ENCODE assay signal across 22 mouse cellular contexts in genomic region chr5:21934811-21935396, GRCm38 (mm10).
A peak's percentile ranks its signal among the peaks of the same experiment; 100 is the strongest.
DNase-seq lines count a peak whose midpoint lies in the region; ATAC-seq lines count a peak whose summit lies in the region.
"Had no signal": no experiment of that assay in that cellular context is flagged by ENCODE, and none has a peak within 500 bp of the region (broad histone marks: within the 10 kb centered on the region; RNA-seq: fewer than 3 reads in every experiment).

No protein-coding gene starts in this region.

- H3K4me2 ChIP-seq in hindbrain, embryonic 11.5 days (replicated peaks; ENCODE audit: low read depth, low read length), result no peak overlapping the region
- H3K4me2 ChIP-seq in hindbrain, embryonic 13.5 days, result no peak overlapping the region; the same call in 1 of the 2 replicates
- no peak overlapping the region for H3K4me2 ChIP-seq in neural tube, embryonic 11.5 days (ENCODE audit: low read depth)
- H3K4me2 ChIP-seq: liver, embryonic 13.5 days; stomach, embryonic 15.5 days had no signal

- H3K27me3 ChIP-seq in hindbrain, embryonic 11.5 days (ENCODE audit: control insufficient read depth, insufficient read depth, low read length), result no peaks in the 10 kb centered on the region
- H3K27me3 ChIP-seq in hindbrain, embryonic 13.5 days, result no peaks in the 10 kb centered on the region
- no peaks in the 10 kb centered on the region for H3K27me3 ChIP-seq in neural tube, embryonic 11.5 days (ENCODE audit: control insufficient read depth, insufficient read depth, low read length)
- H3K27me3 ChIP-seq: liver, embryonic 13.5 days; megakaryocyte, embryonic 14.5 days; stomach, embryonic 15.5 days had no signal

- no peak overlapping the region for H3K9ac ChIP-seq in hindbrain, embryonic 11.5 days (ENCODE audit: low read depth, low read length)
- no peak overlapping the region for H3K9ac ChIP-seq in hindbrain, embryonic 13.5 days
- no peak overlapping the region for H3K9ac ChIP-seq in neural tube, embryonic 11.5 days (ENCODE audit: low read length)
- H3K9ac ChIP-seq: liver, embryonic 13.5 days; stomach, embryonic 15.5 days had no signal

- no peak overlapping the region for H3K27ac ChIP-seq in hindbrain, embryonic 11.5 days (ENCODE audit: low read depth, low read length)
- no peak overlapping the region for H3K27ac ChIP-seq in hindbrain, embryonic 13.5 days
- no peak overlapping the region for H3K27ac ChIP-seq in neural tube, embryonic 11.5 days (ENCODE audit: low read depth, low read length)
- H3K27ac ChIP-seq: embryonic facial prominence, embryonic 10.5 days; heart, adult 2 months; liver, embryonic 13.5 days; stomach, embryonic 15.5 days had no signal

- 58% methylated on average over 13 of the region's 13 CpGs for WGBS in hindbrain, embryonic 11.5 days
- WGBS in hindbrain, embryonic 13.5 days, result 38% methylated on average over 13 of the region's 13 CpGs
- 53% methylated on average over 13 of the region's 13 CpGs for WGBS in neural tube, embryonic 11.5 days

- no peaks in the 10 kb centered on the region for H3K9me3 ChIP-seq in hindbrain, embryonic 11.5 days (ENCODE audit: control insufficient read depth, low read length)
- no peaks in the 10 kb centered on the region for H3K9me3 ChIP-seq in hindbrain, embryonic 13.5 days
- H3K9me3 ChIP-seq in neural tube, embryonic 11.5 days (ENCODE audit: control insufficient read depth, low read length), result no peaks in the 10 kb centered on the region
- H3K9me3 ChIP-seq: embryonic facial prominence, embryonic 10.5 days; liver, embryonic 13.5 days; megakaryocyte, embryonic 14.5 days; stomach, embryonic 15.5 days had no signal

- peak; percentile 12 for DNase-seq in embryo, embryonic 10.5 days (ENCODE audit: low spot score)
- DNase-seq in embryo, embryonic 10 days (ENCODE audit: low spot score), result no peak
- peak; percentile 14 for DNase-seq in hindbrain, embryonic 11.5 days (ENCODE audit: low spot score)
- DNase-seq in neural tube, embryonic 11.5 days (ENCODE audit: low spot score), result peak; percentile 16
- no peak for DNase-seq in neural tube, embryonic 10.5 days (ENCODE audit: extremely low spot score, low spot score)
- no peak for DNase-seq in lung, postnatal 14 days
- DNase-seq in layer of hippocampus, adult 9-10 months (ENCODE audit: low spot score), result no peak
- DNase-seq: adrenal gland, postnatal 25 days; gastrocnemius, postnatal 14 days; heart, adult 2 months; kidney, adult 18-20 months; kidney, postnatal 4 days; layer of hippocampus, adult 9-11 months; liver, embryonic 13.5 days; lung, adult 2 months; thymus, adult 18-20 months; thymus, postnatal 4 days had no signal

- no peak overlapping the region for H3K4me3 ChIP-seq in hindbrain, embryonic 11.5 days (ENCODE audit: low read depth, low read length)
- H3K4me3 ChIP-seq in hindbrain, embryonic 13.5 days, result no peak overlapping the region
- no peak overlapping the region for H3K4me3 ChIP-seq in neural tube, embryonic 11.5 days (ENCODE audit: low read depth, low read length)
- H3K4me3 ChIP-seq: embryonic facial prominence, embryonic 10.5 days; heart, adult 2 months; liver, embryonic 13.5 days; megakaryocyte, embryonic 14.5 days; stomach, embryonic 15.5 days had no signal

- no peaks in the 10 kb centered on the region for H3K36me3 ChIP-seq in hindbrain, embryonic 11.5 days (ENCODE audit: control insufficient read depth, insufficient read depth, low read length)
- no peaks in the 10 kb centered on the region for H3K36me3 ChIP-seq in hindbrain, embryonic 13.5 days
- H3K36me3 ChIP-seq in neural tube, embryonic 11.5 days (ENCODE audit: control insufficient read depth, insufficient read depth, low read length), result no peaks in the 10 kb centered on the region
- H3K36me3 ChIP-seq: embryonic facial prominence, embryonic 10.5 days; liver, embryonic 13.5 days; stomach, embryonic 15.5 days had no signal

- H3K4me1 ChIP-seq in hindbrain, embryonic 11.5 days (replicated peaks; ENCODE audit: control insufficient read depth, insufficient read depth, low read length), result no peaks in the 10 kb centered on the region
- peaks cover 15% of the 10 kb centered on the region for H3K4me1 ChIP-seq in hindbrain, embryonic 13.5 days (replicated peaks)
- H3K4me1 ChIP-seq in neural tube, embryonic 11.5 days (ENCODE audit: control insufficient read depth, insufficient read depth, low read length), result no peaks in the 10 kb centered on the region
- H3K4me1 ChIP-seq: embryonic facial prominence, embryonic 10.5 days; liver, embryonic 13.5 days; stomach, embryonic 15.5 days had no signal

- peak; percentile 64; the same call in 1 of the 2 replicates for ATAC-seq in hindbrain, embryonic 11.5 days (ENCODE audit: low FRiP score)
- no peak for ATAC-seq in hindbrain, embryonic 13.5 days (ENCODE audit: low FRiP score)
- peak; percentile 68 for ATAC-seq in neural tube, embryonic 11.5 days (ENCODE audit: insufficient read depth, low FRiP score, low TSS enrichment)
- ATAC-seq: inflammation-experienced regulatory T-cells, adult 6 months had no signal

Comparison
In these comparisons a context has a peak if more than half of its experiments do, and no peak if none do; other contexts are left out.
1. DNase-seq: peak in embryo, embryonic 10.5 days (single experiment), hindbrain, embryonic 11.5 days (single experiment) and neural tube, embryonic 11.5 days (single experiment); none in embryo, embryonic 10 days (single experiment), neural tube, embryonic 10.5 days (single experiment), lung, postnatal 14 days (single experiment) and layer of hippocampus, adult 9-10 months (single experiment).